In the genomic region with DNA sequence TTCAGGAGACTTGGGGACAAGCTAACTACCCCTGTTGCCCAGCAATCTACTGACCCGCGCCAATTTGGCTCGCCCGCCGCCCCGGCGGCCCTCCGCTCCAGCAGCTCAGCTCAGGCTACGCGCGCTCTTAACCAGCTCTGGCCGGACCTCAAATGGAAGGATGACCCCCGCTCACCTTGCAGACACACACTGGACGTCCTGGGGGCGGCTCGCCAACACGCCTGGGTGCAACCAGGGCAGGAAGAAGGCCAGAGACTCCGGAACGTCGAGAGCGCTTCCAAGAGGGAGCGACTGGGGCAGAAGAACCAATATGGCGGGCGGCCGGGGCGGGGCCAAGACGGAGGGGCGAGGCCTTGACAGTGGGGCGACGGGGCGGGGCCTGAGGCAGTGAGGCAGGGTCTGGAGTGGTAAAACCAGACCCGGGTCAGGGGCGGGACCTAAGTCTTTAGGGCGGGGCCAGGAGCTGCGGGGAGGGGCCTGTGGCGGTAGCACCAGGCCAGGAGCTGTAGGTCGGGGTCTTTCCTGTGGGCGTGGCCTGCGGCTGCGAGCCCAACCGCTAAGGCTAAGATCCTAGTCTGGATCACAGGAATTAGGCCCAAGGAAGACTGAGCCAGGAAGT, we compare ENCODE assay signal across 8 mouse cellular contexts. TPM values are rescaled to one million over a fixed set of nuclear protein-coding genes. Genes with fewer than 3 reads are reported as not detected.
DNase-seq lines count a peak whose midpoint lies in the region; ATAC-seq and TF ChIP-seq lines count a peak whose summit lies in the region.

Gene Rab9 (minus strand): TSS at position 503 of the 619 bp plus-strand sequence.

- peaks cover 3 to 6% of the 10 kb centered on the region in 2 experiments; a peak in 3 of 4 replicates for H3K4me1 ChIP-seq in MEL (ENCODE audit: control insufficient read depth in 1 of 2, insufficient read depth in 2 of 2, low read length in 2 of 2)
- H3K4me1 ChIP-seq in cerebellum, adult 2 months (ENCODE audit: control insufficient read depth, insufficient read depth, low read length) = no peaks in the 10 kb centered on the region
- no peaks in the 10 kb centered on the region for H3K4me1 ChIP-seq in lung, postnatal 0 days (ENCODE audit: insufficient read depth, low read depth, low read length)

- peak; percentile 93 to 97 for ATAC-seq in hematopoietic stem cell, adult 5-6 weeks (replicated peaks in 1 of 2; ENCODE audit: insufficient read depth in 1 of 2, low FRiP score in 2 of 2, low TSS enrichment in 1 of 2, low read depth in 1 of 2, poor library complexity in 2 of 2, severe bottlenecking in 2 of 2)
- peak; percentile 98 for ATAC-seq in lung, postnatal 0 days

- no peak for TF ChIP-seq EP300 in MEL (IDR thresholded peaks at IDR 0.05; ENCODE audit: low read depth in 1 of 2, low read length in 2 of 2)
- TF ChIP-seq EP300 in lung, postnatal 0 days (IDR thresholded peaks at IDR 0.05) = no peak

- TF ChIP-seq POLR2A in MEL (IDR thresholded peaks at IDR 0.05; ENCODE audit: control insufficient read depth in 1 of 2, insufficient read depth in 1 of 2, low read depth in 1 of 2, low read length in 2 of 2, poor library complexity in 1 of 2) = peak; percentile 68 to 78
- peak; percentile 51; the same call in 1 of the 2 replicates for TF ChIP-seq POLR2A in cerebellum, adult 2 months (IDR thresholded peaks at IDR 0.05; ENCODE audit: borderline replicate concordance, insufficient read depth, low read length)

- TF ChIP-seq CTCF in MEL (IDR thresholded peaks at IDR 0.05 in 2 of 3, conservative IDR thresholded peaks at IDR 0.05 in 1 of 3; ENCODE audit: control insufficient read depth in 1 of 3, insufficient read depth in 1 of 3, low read depth in 2 of 3, low read length in 3 of 3, poor library complexity in 1 of 3, severe bottlenecking in 1 of 3) = no peak
- TF ChIP-seq CTCF in cerebellum, adult 2 months (IDR thresholded peaks at IDR 0.05; ENCODE audit: borderline replicate concordance, insufficient read depth, low read depth, low read length) = no peak
- no peak for TF ChIP-seq CTCF in lung, postnatal 0 days (IDR thresholded peaks at IDR 0.05)

- H3K4me3 ChIP-seq in MEL (ENCODE audit: control insufficient read depth in 1 of 2, insufficient read depth in 1 of 2, low read depth in 2 of 2, low read length in 2 of 2) = peak within 1 kb of the TSS; percentile 88 to 97
- peak within 1 kb of the TSS; percentile 100 for H3K4me3 ChIP-seq in cerebellum, adult 2 months (replicated peaks; ENCODE audit: insufficient read depth, low read depth, low read length)
- H3K4me3 ChIP-seq in lung, postnatal 0 days (ENCODE audit: low read depth, low read length) = peak within 1 kb of the TSS; percentile 59

- H3K36me3 ChIP-seq in MEL (ENCODE audit: control insufficient read depth in 1 of 2, insufficient read depth in 2 of 2, low read length in 2 of 2) = peaks cover 3 to 15% of the 10 kb centered on the region in 2 experiments; a peak in 3 of 4 replicates
- H3K36me3 ChIP-seq in lung, postnatal 0 days (ENCODE audit: insufficient read depth, low read length) = no peaks in the 10 kb centered on the region

- no peaks in the 10 kb centered on the region for H3K27me3 ChIP-seq in MEL (ENCODE audit: control insufficient read depth in 1 of 2, insufficient read depth in 2 of 2, low read length in 2 of 2)
- H3K27me3 ChIP-seq in cerebellum, adult 2 months (ENCODE audit: control insufficient read depth, insufficient read depth, low read length) = no peaks in the 10 kb centered on the region
- no peaks in the 10 kb centered on the region for H3K27me3 ChIP-seq in lung, postnatal 0 days (replicated peaks; ENCODE audit: insufficient read depth, low read length)

- whole genome bisulfite sequencing in cerebellum, adult 2 months = 7% methylated on average over 39 of the region's 41 CpGs
- 15% methylated on average over 35 of the region's 41 CpGs for WGBS in lung, postnatal 0 days

- peaks cover 35% of the 10 kb centered on the region for H3K79me2 ChIP-seq in MEL (ENCODE audit: control insufficient read depth, insufficient read depth, low read length, poor library complexity)

- peak within 1 kb of the TSS; percentile 55 for H3K4me2 ChIP-seq in lung, postnatal 0 days (replicated peaks; ENCODE audit: low read depth, low read length)

- peak within 1 kb of the TSS; percentile 92 for H3K9ac ChIP-seq in MEL (ENCODE audit: control insufficient read depth, low read depth, low read length, poor library complexity, severe bottlenecking)
- peak within 1 kb of the TSS; percentile 51 for H3K9ac ChIP-seq in lung, postnatal 0 days (replicated peaks; ENCODE audit: low read depth)

- DNase-seq in MEL (ENCODE audit: low read depth, low spot score) = peak; percentile 98
- peak; percentile 90 for DNase-seq in cerebellum, adult 2 months
- DNase-seq in forelimb bud, embryonic 11.5 days (ENCODE audit: low read depth, low spot score) = peak; percentile 90
- peak; percentile 92 for DNase-seq in layer of hippocampus, adult 9-11 months
- DNase-seq in lung, postnatal 0 days (ENCODE audit: low spot score) = peak; percentile 93
- DNase-seq in ovary, postnatal 14 days (ENCODE audit: low spot score) = peak; percentile 82
- peak; percentile 97 for DNase-seq in thymus, postnatal 14 days

- H3K9me3 ChIP-seq in MEL (replicated peaks; ENCODE audit: insufficient read depth, low read length) = no peaks in the 10 kb centered on the region
- H3K9me3 ChIP-seq in lung, postnatal 0 days (ENCODE audit: low read length) = no peaks in the 10 kb centered on the region

- peak within 1 kb of the TSS; percentile 46 for H3K27ac ChIP-seq in MEL (ENCODE audit: control insufficient read depth, low read depth, low read length)
- peak within 1 kb of the TSS; percentile 94 for H3K27ac ChIP-seq in cerebellum, adult 2 months (ENCODE audit: insufficient read depth, low read length)
- H3K27ac ChIP-seq in lung, postnatal 0 days (ENCODE audit: low read length) = peak within 1 kb of the TSS; percentile 86

- no peak for TF ChIP-seq RAD21 in MEL (IDR thresholded peaks at IDR 0.05; ENCODE audit: low read depth, low read length)

TF ChIP-seq in MEL, 35 proteins besides CTCF, POLR2A, EP300 and RAD21:
- no peak for TF ChIP-seq ETS1 (IDR thresholded peaks at IDR 0.05; ENCODE audit: low read depth, low read length)
- TF ChIP-seq NELFE (IDR thresholded peaks at IDR 0.05; ENCODE audit: low read depth, low read length) = peak; percentile 66
- TF ChIP-seq CHD1 (IDR thresholded peaks at IDR 0.05; ENCODE audit: low read depth, low read length) = no peak
- TF ChIP-seq UBTF (IDR thresholded peaks at IDR 0.05; ENCODE audit: borderline replicate concordance, insufficient read depth, low read depth, low read length) = no peak
- TF ChIP-seq TBP (IDR thresholded peaks at IDR 0.05; ENCODE audit: low read depth, low read length) = 0 out of 2 replicates have a peak, but pooled peaks have one; percentile 25
- no peak for TF ChIP-seq MEF2A (IDR thresholded peaks at IDR 0.05; ENCODE audit: extremely low read depth, insufficient replicate concordance, low read depth, low read length, poor library complexity, severe bottlenecking)
- no peak for TF ChIP-seq MAZ (IDR thresholded peaks at IDR 0.05; ENCODE audit: low read depth, low read length)
- TF ChIP-seq MAFK (IDR thresholded peaks at IDR 0.05; ENCODE audit: borderline replicate concordance, low read depth, low read length) = no peak
- TF ChIP-seq POLR2AphosphoS5 (IDR thresholded peaks at IDR 0.05; ENCODE audit: borderline replicate concordance, low read depth, low read length) = no peak
- TF ChIP-seq MYB (IDR thresholded peaks at IDR 0.05; ENCODE audit: low read depth, low read length) = no peak
- no peak for TF ChIP-seq MYC (IDR thresholded peaks at IDR 0.05; ENCODE audit: low read depth, low read length)
- TF ChIP-seq ZMIZ1 (IDR thresholded peaks at IDR 0.05; ENCODE audit: low read depth, low read length) = 0 out of 2 replicates have a peak, but pooled peaks have one; percentile 52
- TF ChIP-seq NRF1 (IDR thresholded peaks at IDR 0.05; ENCODE audit: insufficient read depth, low read depth, low read length, poor library complexity, severe bottlenecking) = no peak
- no peak for TF ChIP-seq ZNF384 (IDR thresholded peaks at IDR 0.05; ENCODE audit: low read depth, low read length)
- no peak for TF ChIP-seq E2F4 (IDR thresholded peaks at IDR 0.05; ENCODE audit: borderline replicate concordance, low read depth, low read length)
- no peak; the same call in 1 of the 2 replicates for TF ChIP-seq HCFC1 (IDR thresholded peaks at IDR 0.05; ENCODE audit: low read depth, low read length)
- TF ChIP-seq SIN3A (IDR thresholded peaks at IDR 0.05; ENCODE audit: low read length) = no peak
- no peak for TF ChIP-seq JUND (IDR thresholded peaks at IDR 0.05; ENCODE audit: low read depth, low read length)
- no peak for TF ChIP-seq SMC3 (IDR thresholded peaks at IDR 0.05; ENCODE audit: low read depth, low read length)
- TF ChIP-seq MXI1 (IDR thresholded peaks at IDR 0.05; ENCODE audit: low read depth, low read length) = no peak
- TF ChIP-seq RCOR1 (IDR thresholded peaks at IDR 0.05; ENCODE audit: low read depth, low read length) = no peak
- TF ChIP-seq POLR2AphosphoS2 (IDR thresholded peaks at IDR 0.05; ENCODE audit: low read length) = no peak; the same call in 1 of the 2 replicates
- no peak for TF ChIP-seq TAL1 (IDR thresholded peaks at IDR 0.05; ENCODE audit: low read length)
- TF ChIP-seq MAX (IDR thresholded peaks at IDR 0.05; ENCODE audit: low read length) = no peak
- no peak for TF ChIP-seq ELF1 (IDR thresholded peaks at IDR 0.05; ENCODE audit: low read depth, low read length)
- TF ChIP-seq TCF12 (IDR thresholded peaks at IDR 0.05; ENCODE audit: low read depth, low read length) = no peak
- no peak for TF ChIP-seq BHLHE40 (IDR thresholded peaks at IDR 0.05; ENCODE audit: borderline replicate concordance, low read depth, low read length)

RNA-seq across cellular contexts. Expression of gene Rab9, which starts in this region (rescaled TPM):
- total RNA-seq in MEL (2012; rRNA removed) = 32.3 and 38.2 TPM in 2 replicates
- polyA plus RNA-seq in MEL (2012; ENCODE audit: insufficient read depth in 1 of 2, insufficient read length in 2 of 2, low read depth in 1 of 2, low replicate concordance in 2 of 2, missing spikeins in 1 of 2) = 100 to 1,000 TPM in 1 of 2 experiments, 10 to 100 TPM in 1; 50.0 to 136 TPM
- 33.7 and 37.5 TPM in 2 replicates for polyA plus RNA-seq in cerebellum, adult 2 months (2012; rRNA removed)
- total RNA-seq in hematopoietic stem cell, adult 5-6 weeks (2017) = 47.3 and 84.6 TPM in 2 replicates
- 74.2 and 88.3 TPM in 2 replicates for polyA plus RNA-seq in lung, postnatal 0 days (2015; fragmentation: Nextera tagmentation; extraction: Ambion mirVana)

Comparison
In these comparisons a context has a peak if more than half of its experiments do, and no peak if none do; other contexts are left out.
1. Peak in every context shown above with its lines: DNase-seq, ATAC-seq, H3K4me3 ChIP-seq and H3K27ac ChIP-seq.